Mouse (Mus musculus): ENCODE measurements around the gene Ube2g2.

- peak; percentile 38 for TF ChIP-seq CTCF (IDR thresholded peaks at IDR 0.05; ENCODE audit: control insufficient read depth, insufficient read depth, low read length)
- TF ChIP-seq POLR2A (IDR thresholded peaks at IDR 0.05; ENCODE audit: borderline replicate concordance, control insufficient read depth, low read depth, low read length), result no peak
Observed at GRCm38 (mm10) chr10:77629970-77630369, 7.9 kb downstream of the Ube2g2 start.
